Mouse (Mus musculus): ENCODE data around the gene Erfe. TPM values are rescaled to one million over a fixed set of nuclear protein-coding genes. Genes with fewer than 3 reads are reported as not detected.

The Erfe gene
- polyA plus RNA-seq, 1 experiment from 2014 or later, result 0.95 TPM

- peaks cover 7% of the 10 kb centered on the region; the same call in 1 of the 2 replicates for H3K36me3 ChIP-seq (replicated peaks)
- H3K4me2 ChIP-seq, result peak overlapping the region; percentile 69
- peak overlapping the region; percentile 56 for H3K9ac ChIP-seq
- no peak for ATAC-seq (ENCODE audit: low FRiP score)
- peaks cover 55% of the 10 kb centered on the region for H3K4me1 ChIP-seq
- peak overlapping the region; percentile 95 for H3K27ac ChIP-seq
- WGBS, result 43% methylated on average over 4 of the region's 4 CpGs
- H3K9me3 ChIP-seq, result no peaks in the 10 kb centered on the region
- no peaks in the 10 kb centered on the region for H3K27me3 ChIP-seq
- no peak overlapping the region for H3K4me3 ChIP-seq (replicated peaks)
Observed at GRCm38 (mm10) chr1:91414903-91415302, 48.7 kb downstream of the Erfe start.

- Histone ChIP-seq H3K36me3 (replicated peaks) (peaks cover 7% of the 10 kb centered on the region; the same call in 1 of the 2 replicates), H3K9ac (peak overlapping the region; percentile 56; the same call in 1 of the 2 replicates), H3K27ac (peak overlapping the region; percentile 95), H3K4me1 (peaks cover 55% of the 10 kb centered on the region), H3K4me3 (replicated peaks) (no peak overlapping the region), H3K27me3 (no peaks in the 10 kb centered on the region), H3K4me2 (peak overlapping the region; percentile 69), H3K9me3 (no peaks in the 10 kb centered on the region)
- 59% methylated on average over 5 of the region's 5 CpGs for WGBS
- no peak for ATAC-seq (ENCODE audit: low FRiP score)
Observed at GRCm38 (mm10) chr1:91415311-91415710, 49.1 kb downstream of the Erfe start.

GRCm38 (mm10) chr1:91417991-91418390 lies 51.8 kb downstream of the Erfe start:
- Histone ChIP-seq H3K4me2 (no peak overlapping the region), H3K27ac (no peak overlapping the region), H3K36me3 (replicated peaks) (0 out of 2 replicates have a peak, but pooled peaks cover 4% of the 10 kb centered on the region), H3K9me3 (no peaks in the 10 kb centered on the region), H3K9ac (no peak overlapping the region), H3K27me3 (no peaks in the 10 kb centered on the region), H3K4me1 (peaks cover 34% of the 10 kb centered on the region), H3K4me3 (replicated peaks) (no peak overlapping the region)
- ATAC-seq (ENCODE audit: low FRiP score), result no peak
- WGBS, result 83% methylated on average over 1 of the region's 1 CpGs

GRCm38 (mm10) chr1:91419862-91420600 lies 53.8 kb downstream of the Erfe start:
- Histone ChIP-seq H3K27ac (no peak overlapping the region), H3K36me3 (replicated peaks) (0 out of 2 replicates have a peak, but pooled peaks cover 4% of the 10 kb centered on the region), H3K9ac (no peak overlapping the region), H3K27me3 (no peaks in the 10 kb centered on the region), H3K4me1 (peaks cover 18% of the 10 kb centered on the region), H3K4me2 (no peak overlapping the region), H3K9me3 (no peaks in the 10 kb centered on the region), H3K4me3 (replicated peaks) (no peak overlapping the region)
- ATAC-seq (ENCODE audit: low FRiP score), result no peak
- 68% methylated on average over 10 of the region's 10 CpGs for WGBS

- Histone ChIP-seq H3K9me3 (no peaks in the 10 kb centered on the region), H3K4me2 (no peak overlapping the region), H3K36me3 (replicated peaks) (0 out of 2 replicates have a peak, but pooled peaks cover 4% of the 10 kb centered on the region), H3K4me3 (replicated peaks) (no peak overlapping the region), H3K9ac (no peak overlapping the region), H3K4me1 (peaks cover 12% of the 10 kb centered on the region), H3K27ac (no peak overlapping the region), H3K27me3 (no peaks in the 10 kb centered on the region)
- WGBS, result 84% methylated on average over 8 of the region's 8 CpGs
- no peak for ATAC-seq (ENCODE audit: low FRiP score)
Observed at GRCm38 (mm10) chr1:91420601-91421065, 54.4 kb downstream of the Erfe start.

Other genes starting within 250 kb of the Erfe start
- 0.28 and 0.31 TPM in 2 replicates for gene Rbm44, start 221.3 kb upstream of the Erfe start, polyA plus RNA-seq (2016; fragmentation: Nextera tagmentation; extraction: Ambion mirVana)
- gene Ramp1, start 186.6 kb upstream of the Erfe start, polyA plus RNA-seq (2016; fragmentation: Nextera tagmentation; extraction: Ambion mirVana), result 0.10 and 0.26 TPM in 2 replicates
- 75.9 and 78.9 TPM in 2 replicates for gene Ube2f, start 116.1 kb upstream of the Erfe start, polyA plus RNA-seq (2016; fragmentation: Nextera tagmentation; extraction: Ambion mirVana)
- gene Scly, start 68.1 kb upstream of the Erfe start, polyA plus RNA-seq (2016; fragmentation: Nextera tagmentation; extraction: Ambion mirVana), result 11.1 and 12.0 TPM in 2 replicates
- gene Espnl, start 44.4 kb upstream of the Erfe start, polyA plus RNA-seq (2016; fragmentation: Nextera tagmentation; extraction: Ambion mirVana), result 0.04 and 0.10 TPM in 2 replicates
- gene Klhl30, start 15.4 kb upstream of the Erfe start, polyA plus RNA-seq (2016; fragmentation: Nextera tagmentation; extraction: Ambion mirVana), result 0.08 and 0.10 TPM in 2 replicates
- gene Ilkap, start 32.4 kb downstream of the Erfe start, polyA plus RNA-seq (2016; fragmentation: Nextera tagmentation; extraction: Ambion mirVana), result 153 and 163 TPM in 2 replicates
- 295 and 297 TPM in 2 replicates for gene Hes6, start 47.6 kb downstream of the Erfe start, polyA plus RNA-seq (2016; fragmentation: Nextera tagmentation; extraction: Ambion mirVana)
- 3.7 and 3.9 TPM in 2 replicates for gene Per2, start 92.9 kb downstream of the Erfe start, polyA plus RNA-seq (2016; fragmentation: Nextera tagmentation; extraction: Ambion mirVana)
- 12.1 and 13.9 TPM in 2 replicates for gene Traf3ip1, start 128.2 kb downstream of the Erfe start, polyA plus RNA-seq (2016; fragmentation: Nextera tagmentation; extraction: Ambion mirVana)
- 17.0 and 17.1 TPM in 2 replicates for gene Asb1, start 174.1 kb downstream of the Erfe start, polyA plus RNA-seq (2016; fragmentation: Nextera tagmentation; extraction: Ambion mirVana)

Data from forebrain, embryonic 12.5 days (tissue).